In the genomic region with DNA sequence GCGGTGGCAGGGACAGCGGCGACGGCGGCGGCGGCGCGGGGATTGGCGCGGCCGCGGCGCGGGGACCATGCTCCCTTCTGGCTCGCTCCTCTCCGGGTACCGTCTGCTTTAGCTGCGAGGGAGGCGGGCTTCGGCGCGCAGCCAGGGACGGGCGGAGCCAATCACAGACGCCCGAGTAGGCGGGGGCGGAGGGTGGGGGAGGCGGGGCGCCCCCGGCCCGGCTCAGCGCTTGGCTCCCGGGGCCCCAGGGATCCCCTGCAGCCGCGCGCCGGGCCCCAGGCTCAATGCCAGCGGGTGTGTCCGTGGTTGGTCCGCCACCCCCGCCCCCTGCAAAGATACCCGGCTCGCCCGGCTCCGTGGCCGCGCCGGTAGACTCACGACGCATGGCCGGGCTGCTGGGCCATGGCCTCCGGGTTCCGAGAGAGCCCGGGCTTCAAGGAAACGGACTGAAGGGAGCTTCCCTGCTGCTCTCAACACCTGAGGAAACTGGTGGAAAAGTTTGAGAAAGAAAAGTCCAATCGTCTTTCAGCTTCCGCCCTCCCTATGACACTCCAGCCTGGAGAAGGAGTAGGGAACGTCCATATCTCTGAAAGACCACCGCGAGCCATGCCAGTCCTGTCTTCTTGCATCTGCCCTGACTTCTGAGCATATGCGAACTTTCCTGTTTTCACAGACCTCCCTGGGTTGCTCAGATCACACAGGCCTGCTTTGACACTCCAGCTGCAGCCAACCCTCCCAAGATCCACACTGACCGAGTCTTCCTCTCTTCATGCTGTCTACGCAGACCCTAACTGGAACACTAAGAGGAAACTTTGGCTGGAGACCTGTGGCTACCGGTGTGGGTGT, we compare ENCODE assay signal across 8 mouse cellular contexts. TPM values are rescaled to one million over a fixed set of nuclear protein-coding genes. Genes with fewer than 3 reads are reported as not detected.
DNase-seq lines count a peak whose midpoint lies in the region; ATAC-seq lines count a peak whose summit lies in the region.

A gene (minus strand): TSS at position 67 of the 846 bp plus-strand sequence.

- H3K27me3 ChIP-seq in intestine, embryonic 15.5 days (replicated peaks) = peaks cover 22% of the 10 kb centered on the region

- H3K9ac ChIP-seq in intestine, embryonic 15.5 days = peak within 1 kb of the TSS; percentile 75

- no peaks in the 10 kb centered on the region for H3K36me3 ChIP-seq in intestine, embryonic 15.5 days

- peak within 1 kb of the TSS; percentile 77 for H3K27ac ChIP-seq in intestine, embryonic 15.5 days

- peak; percentile 97 for ATAC-seq in intestine, embryonic 15.5 days
- ATAC-seq in megakaryocyte progenitor cell, adult 5-6 weeks (replicated peaks; ENCODE audit: poor library complexity) = peak; percentile 37; the same call in 1 of the 2 replicates
- ATAC-seq in CD4-positive, CD25-positive, alpha-beta regulatory T cell, adult 4 months = no peak

- peak within 1 kb of the TSS; percentile 95 for H3K4me2 ChIP-seq in intestine, embryonic 15.5 days (replicated peaks)

- peak within 1 kb of the TSS; percentile 77 for H3K4me3 ChIP-seq in intestine, embryonic 15.5 days (replicated peaks)

- H3K9me3 ChIP-seq in intestine, embryonic 15.5 days = no peaks in the 10 kb centered on the region

- peaks cover 16% of the 10 kb centered on the region; the same call in 1 of the 2 replicates for H3K4me1 ChIP-seq in intestine, embryonic 15.5 days (replicated peaks)

- WGBS in intestine, embryonic 15.5 days = 1% methylated on average over 39 of the region's 66 CpGs

- intact Hi-C loops in gastrocnemius, postnatal 36 days (cut with DNase I) = no loop called here
- intact Hi-C loops in left cerebral cortex, postnatal 14 days (cut with DNase I) = loop anchor here (10.0 kb wide), 1 partner anchor 231 kb away; no protein-coding TSS in a partner anchor

- DNase-seq in brain, adult 2 months (ENCODE audit: low read depth, low spot score) = peak; percentile 92
- peak; percentile 69 for DNase-seq in embryo, embryonic 11.5 days (ENCODE audit: low read depth, low spot score)
- DNase-seq in gastrocnemius, postnatal 36 days = peak; percentile 85 to 89
- DNase-seq in left cerebral cortex, postnatal 14 days (ENCODE audit: low spot score in 2 of 2) = peak; percentile 80 to 88
- peak; percentile 71 for DNase-seq in skeletal muscle tissue, adult 2 months (ENCODE audit: low read depth, low spot score)

RNA-seq across cellular contexts. Expression of the gene that starts here (rescaled TPM):
- 1 to 10 TPM; 2.1 to 3.3 TPM for total RNA-seq in gastrocnemius, postnatal 36 days (2021)
- polyA plus RNA-seq in intestine, embryonic 15.5 days (2015; fragmentation: Nextera tagmentation; extraction: Ambion mirVana) = 0.94 and 1.00 TPM in 2 replicates
- total RNA-seq in left cerebral cortex, postnatal 14 days (2021) = 10 to 100 TPM; 39.0 to 44.3 TPM
- not detected in 2 replicates for total RNA-seq in megakaryocyte progenitor cell, adult 5-6 weeks (2015)
- not detected in 2 replicates for total RNA-seq in megakaryocyte progenitor cell, adult 5-6 weeks (2017)
- polyA plus RNA-seq in CD4-positive, CD25-positive, alpha-beta regulatory T cell, adult 4 months (2017; shearing (Covaris generic)) = under 1 TPM; 0.22 to 0.32 TPM

Comparison
In these comparisons a context has a peak if more than half of its experiments do, and no peak if none do; other contexts are left out.
1. RNA of the gene that starts here (total RNA-seq): 39.0 to 44.3 TPM in left cerebral cortex, postnatal 14 days; 2.1 to 3.3 TPM in gastrocnemius, postnatal 36 days and not detected in megakaryocyte progenitor cell, adult 5-6 weeks; every median in the first group is over 4 times any median in the second.
2. Peak in ATAC-seq, H3K4me3 ChIP-seq, H3K27ac ChIP-seq, H3K9ac ChIP-seq and H3K4me2 ChIP-seq in intestine, embryonic 15.5 days; RNA of the gene not detected or under 1 TPM.
3. Peak in ATAC-seq in megakaryocyte progenitor cell, adult 5-6 weeks; RNA of the gene not detected or under 1 TPM.
4. Peak in every context shown above with its lines, with median percentiles within 50 percentile points of each other: DNase-seq.